Mouse (Mus musculus) cerebellum, postnatal 14 days (tissue): ENCODE data around the gene Lgi2.

Experiments used
- DNase-seq, 2 experiments: peaks; one replicate each; pipeline ENCODE4 v3.0.0; 2021; ENCODE audit warnings: mixed read lengths in 2 of 2

Lgi2 gene

DNA sequence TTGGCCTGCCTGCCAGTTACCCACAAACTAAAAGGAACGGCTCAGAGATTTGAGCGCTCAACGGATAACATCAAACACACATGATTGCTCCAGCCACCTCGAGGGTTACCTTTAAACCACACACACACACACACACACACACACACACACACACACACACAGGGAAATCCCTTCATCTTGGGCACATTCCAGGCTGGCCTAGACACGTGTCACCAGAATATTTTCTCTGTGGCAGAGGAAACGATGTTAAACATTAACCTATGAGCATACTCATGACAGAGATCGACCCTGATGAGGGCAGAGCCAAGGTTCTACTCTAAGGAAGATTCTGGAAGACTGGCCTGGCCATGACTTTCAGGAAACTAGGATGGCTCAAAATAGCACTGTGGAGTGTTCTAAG, 29.2 kb downstream of the Lgi2 start:
- DNase-seq = no peak

DNA sequence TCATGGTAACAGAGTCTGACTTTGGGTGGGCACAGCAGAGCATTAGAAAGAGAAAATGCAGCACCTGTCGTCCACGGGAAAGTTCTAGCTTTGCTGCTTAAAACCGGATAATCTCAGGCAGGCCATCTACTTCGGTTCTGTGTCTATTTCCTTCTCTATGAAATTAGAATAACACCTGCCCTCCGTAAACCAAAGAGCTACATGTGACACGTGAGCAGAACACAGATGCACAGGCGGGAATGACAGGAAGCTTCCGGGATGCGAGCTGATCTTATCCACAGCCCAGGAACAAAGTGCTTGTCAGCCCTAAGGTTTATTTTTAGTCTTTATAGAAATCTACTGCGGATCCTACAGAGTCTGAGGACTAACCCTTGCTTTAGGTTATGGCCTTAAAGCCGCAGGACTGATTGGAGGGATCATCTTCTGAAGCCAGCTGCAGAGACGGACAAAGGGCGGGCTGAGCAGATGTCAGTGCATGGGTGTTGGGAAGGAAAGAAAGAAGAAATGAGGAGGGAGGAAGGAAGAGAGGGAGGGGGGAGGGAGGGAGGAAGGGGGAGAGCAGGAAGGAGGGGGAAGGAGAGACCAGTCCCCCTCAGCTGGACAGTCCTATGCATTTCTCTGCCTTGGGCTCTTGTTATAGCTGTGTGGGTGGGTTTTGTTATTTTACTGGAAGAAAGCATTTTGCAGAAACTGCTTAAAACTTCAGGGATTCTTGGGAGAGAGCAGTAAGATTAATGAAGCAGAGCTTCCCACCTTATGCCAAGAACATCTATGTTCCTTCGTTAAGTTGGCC, 31.3 kb downstream of the Lgi2 start:
- no peak for DNase-seq

DNA sequence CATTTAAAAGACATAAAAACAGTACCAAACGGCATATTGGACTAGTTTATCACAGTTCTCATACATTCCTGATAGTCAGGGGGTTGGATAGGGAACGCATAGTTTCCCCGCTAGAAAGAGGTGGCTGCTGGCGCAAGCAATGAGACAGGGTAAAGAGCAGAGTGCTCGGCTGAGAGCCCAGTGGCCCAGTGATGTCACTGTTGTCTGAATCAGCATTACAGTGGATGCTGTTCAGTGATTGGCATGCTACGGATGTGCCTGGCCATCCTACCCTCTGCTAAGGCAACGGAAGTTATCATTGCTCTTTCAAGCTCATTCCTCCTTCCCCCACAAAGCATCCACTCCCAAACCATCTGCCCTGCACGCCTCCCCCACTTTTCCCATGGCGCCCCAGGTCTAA, 32.6 kb downstream of the Lgi2 start:
- no peak for DNase-seq

DNA sequence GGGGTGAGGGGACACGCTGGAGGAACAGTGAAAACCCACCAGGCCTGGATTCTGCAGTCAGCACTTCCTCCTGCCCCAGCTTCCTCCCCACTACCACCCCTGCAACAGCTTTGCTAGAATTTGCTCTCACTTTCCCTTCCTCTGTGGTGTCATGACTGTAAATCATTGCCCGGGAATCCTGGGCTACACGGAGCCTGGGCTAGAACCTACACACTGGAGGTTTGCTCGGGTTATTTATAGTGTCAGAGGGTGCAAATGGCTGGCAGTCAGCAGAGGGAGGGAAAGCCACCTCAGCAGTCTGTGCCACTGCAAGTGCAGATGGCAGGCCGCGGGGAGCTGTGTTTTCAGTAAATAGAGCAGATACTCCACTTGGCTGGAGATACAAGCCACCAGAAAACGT, 37.7 kb downstream of the Lgi2 start:
- DNase-seq = peak; percentile 77 to 82

DNA sequence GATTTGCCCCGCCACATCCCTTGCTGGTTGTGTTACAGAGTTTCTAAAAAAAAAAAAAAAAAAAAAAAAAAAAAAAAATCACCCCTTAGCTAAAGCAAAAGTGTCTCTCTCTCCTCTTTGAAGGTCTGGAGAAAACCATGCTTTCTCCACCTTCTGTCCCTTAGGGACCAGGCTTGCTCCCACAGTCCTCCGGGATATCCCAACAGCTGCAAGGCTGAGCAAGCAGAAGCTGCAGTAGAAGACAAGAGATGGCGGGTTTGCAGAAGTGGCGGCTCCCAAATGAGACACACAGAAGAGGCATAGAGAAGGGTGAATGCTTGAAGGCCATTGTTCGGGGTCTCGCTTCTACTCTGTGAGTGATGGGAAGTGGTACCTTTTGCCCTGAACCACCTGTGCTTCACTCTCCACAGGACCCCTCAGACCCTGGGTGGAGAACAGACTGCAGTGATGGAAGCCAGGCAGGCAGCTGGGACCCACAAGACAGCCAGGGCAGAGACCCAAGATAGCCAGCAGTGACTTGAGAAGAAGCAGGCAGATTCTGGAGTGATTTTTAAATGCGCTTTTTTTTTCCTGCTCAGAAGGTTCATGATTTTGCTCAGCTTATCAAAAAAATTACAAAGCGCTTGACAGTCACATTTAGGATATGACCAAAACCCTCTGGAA, 39.8 kb downstream of the Lgi2 start:
- DNase-seq = peak in 1 of 2 experiments; percentile 20

DNA sequence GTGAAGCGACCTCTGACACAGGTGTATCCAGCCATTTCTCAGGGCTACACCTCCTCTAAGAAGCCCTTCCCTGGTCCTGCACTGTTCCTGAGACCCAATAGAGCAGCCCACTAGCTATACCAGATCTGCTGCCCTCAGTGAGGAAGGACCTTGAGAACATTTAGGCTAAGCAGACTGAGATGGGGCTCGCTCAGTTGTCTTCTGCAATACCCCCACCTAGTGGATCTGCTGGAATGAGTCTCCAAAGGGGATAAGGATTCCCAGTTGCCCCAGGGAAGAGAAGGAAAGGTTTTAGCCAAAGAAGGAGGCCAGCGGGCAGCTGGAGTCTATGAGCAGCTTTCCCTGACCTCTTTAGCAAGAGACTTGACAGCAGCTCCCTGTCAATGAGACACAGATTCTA, 42.1 kb downstream of the Lgi2 start:
- DNase-seq = peak; percentile 60 to 64

DNA sequence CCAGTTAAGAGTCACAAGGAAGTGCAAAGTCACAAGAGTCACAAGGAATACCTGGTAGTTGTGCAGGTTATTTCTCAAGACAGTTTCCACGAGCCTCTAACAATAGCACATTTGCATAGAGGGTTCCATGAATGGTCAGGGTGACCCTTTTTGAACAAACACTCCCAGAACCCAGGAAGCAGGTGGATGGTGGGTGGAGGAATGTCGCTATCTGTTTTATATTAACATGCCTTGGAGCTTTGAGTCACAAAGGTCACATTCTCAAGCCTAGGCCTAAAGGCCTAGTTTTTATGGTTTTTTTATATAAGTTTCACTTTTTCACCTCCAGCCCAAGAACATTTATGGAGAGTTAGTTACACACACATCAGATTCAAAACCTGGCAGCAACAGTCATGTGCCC, 46.3 kb downstream of the Lgi2 start:
- no peak for DNase-seq

DNA sequence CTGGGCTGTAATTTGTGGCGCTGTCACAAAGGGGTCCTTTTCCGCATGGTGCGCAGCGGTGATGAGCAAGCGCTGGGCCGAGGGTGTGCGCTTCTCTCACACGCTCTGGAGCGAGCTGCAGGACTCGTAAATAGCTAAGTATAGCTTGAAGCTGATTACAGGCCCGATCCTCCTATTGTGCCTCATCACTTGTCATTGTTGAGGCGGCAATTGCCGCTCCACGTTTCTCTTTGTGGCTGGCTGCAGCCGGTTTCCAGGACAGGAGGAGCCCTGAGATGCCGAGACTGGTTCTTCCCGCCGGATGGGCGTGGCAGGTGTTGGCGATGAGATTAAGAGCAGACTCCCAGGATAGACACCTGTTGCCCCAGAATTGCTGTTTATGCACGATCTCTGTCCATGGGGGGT, 50.2 kb downstream of the Lgi2 start:
- peak; percentile 44 to 52 for DNase-seq

DNA sequence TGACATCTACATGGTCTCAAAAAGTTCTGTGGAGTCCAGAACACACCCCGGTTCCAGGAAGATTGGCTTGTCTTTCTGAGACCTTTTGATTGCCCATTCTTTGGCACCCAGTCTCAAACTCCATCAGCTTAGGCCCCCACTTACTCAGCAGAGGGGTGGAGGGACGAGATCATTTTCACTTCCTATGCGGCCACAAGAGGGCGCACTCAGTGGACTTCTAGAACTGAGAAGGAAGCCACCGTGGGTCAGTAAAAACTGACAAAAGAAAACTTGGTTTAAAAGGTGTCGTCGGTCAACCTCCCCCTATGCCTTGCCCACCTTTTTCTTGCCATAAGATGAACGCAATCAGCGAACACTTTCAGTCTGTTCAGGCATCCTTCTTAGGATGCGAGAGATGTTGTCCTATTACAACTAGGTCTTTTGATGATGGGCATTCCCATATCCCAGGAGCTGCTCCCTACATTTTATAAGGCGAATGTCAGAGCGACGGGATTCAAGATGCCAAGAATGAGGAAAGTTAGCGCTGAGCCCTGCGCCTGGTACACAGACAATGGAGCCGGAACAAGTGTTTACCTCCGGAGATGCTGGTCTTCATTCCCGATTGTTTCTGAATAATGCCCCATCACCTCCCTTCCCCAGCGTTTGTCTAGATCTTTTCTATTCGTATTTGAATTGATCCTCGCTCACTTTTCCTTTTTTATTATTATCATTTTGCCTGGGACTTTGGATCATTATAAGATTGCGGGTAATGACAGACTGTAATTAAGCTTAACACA, 50.8 kb downstream of the Lgi2 start:
- peak; percentile 88 to 92 for DNase-seq

DNA sequence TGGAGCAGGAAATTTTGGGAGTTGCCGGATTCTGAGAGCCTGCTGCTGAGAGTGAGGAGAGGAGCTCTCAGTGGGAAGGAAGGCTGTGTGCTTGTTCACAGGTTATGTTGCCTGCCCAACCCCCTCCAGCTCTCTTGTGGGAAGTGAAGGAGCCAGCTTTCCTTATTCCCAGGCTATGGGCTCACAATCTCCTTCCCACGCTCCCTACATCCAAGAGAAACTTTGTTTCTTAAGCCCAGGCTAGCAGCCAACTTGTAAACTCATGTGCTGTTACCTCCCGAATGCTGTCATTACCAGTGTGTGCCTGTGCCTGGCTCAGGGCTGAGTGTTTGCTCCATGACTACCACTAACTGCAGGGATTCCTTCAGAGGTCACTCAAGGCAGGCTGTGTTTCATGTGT, 55.2 kb downstream of the Lgi2 start:
- DNase-seq = no peak

DNA sequence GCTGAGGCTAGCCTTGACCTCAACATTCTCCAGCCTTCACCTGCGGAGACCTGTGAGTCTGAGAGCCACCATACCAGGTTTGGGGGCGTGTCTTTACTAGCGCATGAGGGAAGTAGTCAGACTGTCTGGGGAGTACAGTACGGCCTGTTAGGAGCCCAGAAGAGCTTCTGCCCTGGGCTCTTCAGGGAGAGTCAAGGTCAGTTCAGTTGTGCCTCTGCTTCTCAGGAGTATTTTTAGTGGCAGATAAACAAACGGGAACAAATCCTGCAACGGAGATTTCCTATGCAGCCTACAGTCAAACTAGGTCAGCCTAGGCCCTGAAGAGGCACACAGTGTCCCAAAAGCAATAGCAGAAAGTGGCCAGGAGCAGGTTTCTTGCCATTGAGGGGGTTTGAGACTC, 56.8 kb downstream of the Lgi2 start:
- DNase-seq = no peak

DNA sequence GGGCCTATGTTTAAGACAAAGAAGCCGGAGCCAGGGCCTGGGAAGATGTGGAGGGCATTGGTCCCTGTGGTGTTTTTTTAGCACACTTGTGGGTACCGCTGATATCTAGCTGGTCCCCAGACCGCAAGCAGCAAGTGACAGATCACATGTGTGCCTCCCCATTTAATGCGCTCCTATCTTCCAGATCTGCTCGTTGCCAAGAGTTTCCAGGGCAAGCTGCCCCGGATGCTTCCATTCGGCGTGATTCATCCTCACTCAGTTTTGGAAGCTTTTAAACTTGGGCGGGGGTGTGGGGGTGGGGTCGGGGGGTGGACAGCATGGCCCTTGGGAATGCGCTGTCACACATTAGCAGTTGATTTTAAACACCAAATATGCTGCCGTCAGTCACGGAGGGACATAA, 61.6 kb downstream of the Lgi2 start:
- DNase-seq = peak; percentile 34 to 35

DNA sequence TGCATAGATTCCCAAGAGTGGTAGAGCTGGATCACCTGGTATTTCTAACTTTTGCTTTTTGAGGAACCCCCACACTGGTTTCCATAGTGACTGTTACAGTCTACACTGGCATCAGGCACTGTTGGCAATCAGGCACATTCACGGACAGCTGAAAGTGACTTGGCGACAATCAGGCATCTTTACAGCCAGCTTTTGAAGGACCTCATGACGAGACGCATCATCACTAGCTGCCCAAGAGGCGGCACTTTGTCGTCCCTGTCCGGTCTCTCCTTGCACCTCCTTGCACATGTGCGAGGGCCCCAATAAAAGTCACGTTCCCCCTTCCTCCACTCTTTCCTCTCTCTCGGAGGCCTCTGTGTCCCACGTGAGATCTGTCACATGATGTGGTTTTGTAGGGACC, 62.1 kb downstream of the Lgi2 start:
- DNase-seq = peak; percentile 35 to 40

DNA sequence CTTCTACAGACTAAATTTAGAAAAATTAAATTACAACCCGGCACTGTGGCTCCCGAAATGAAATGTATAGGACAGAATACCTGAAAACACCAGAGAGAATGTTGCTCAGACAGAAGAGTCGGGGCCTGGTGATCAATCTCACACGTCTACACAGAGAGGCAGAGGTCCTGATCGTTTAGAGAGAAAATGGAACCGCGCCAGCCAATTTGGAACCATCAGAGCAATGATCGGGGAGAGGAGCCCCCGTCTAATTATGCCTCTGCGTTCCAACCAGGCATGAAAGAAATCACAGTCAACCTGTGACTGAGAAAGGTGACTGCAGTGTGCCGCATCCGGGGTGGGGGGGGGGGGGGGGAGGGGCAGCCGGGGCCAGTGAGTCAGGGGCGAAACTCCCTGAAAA, 70.6 kb downstream of the Lgi2 start:
- no peak for DNase-seq

DNA sequence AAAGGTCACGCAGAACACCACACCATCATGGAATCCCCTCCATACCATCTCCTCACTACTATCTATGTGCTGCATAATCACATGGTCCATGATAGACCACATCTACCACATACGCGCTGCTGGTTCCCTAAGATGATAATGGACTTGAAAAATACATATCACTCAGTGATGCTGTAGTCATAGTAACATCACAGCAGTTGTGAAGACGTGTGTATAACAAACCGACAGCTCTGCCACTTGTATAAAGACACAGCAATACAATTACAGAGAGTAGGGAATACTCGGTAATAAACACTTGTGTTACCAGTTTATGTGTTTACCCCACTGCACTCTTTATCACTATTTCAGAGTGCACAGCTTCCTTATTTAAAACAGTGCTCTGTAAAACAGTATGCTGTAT, 74.8 kb downstream of the Lgi2 start:
- DNase-seq = no peak

DNA sequence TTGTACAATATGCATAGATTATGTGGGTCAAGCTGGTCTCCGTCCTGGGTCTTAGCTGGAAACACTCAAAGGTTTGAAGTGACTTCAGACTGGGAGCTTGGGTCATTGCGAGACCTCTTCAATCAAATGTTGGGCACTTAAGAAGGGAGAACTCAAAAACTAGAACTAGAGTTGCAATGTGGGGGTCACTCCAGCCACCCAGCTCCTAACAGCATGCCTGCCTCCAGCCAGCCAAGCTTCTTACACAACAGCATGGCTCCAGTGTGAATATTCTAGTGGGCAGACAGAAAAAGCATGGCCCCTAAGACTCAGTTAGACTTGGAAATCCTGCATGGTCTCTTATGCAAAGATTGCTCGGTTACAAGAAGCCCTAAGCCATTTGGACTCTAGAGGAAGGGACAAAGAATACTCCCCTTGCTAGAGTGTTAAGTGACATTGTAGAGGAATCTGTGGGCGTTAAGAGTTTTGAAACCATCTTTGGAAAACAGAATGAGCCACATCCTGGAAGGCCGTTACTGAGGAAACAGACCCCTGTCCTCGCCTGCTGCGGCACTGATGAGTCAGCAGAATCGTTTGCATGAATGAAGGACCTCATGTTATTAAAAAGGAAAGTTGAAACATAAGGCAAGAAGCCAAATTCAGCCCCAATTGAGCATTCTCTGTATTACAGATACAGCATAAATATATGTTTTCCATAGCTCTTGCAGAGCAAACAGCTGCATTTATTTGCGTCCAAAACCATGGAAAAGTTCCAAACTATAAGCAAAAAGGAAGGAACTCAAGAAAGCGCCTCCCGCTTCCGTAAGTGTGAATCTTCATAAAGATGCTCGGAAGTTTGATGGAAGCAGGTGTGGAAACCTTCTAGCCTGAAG, 78.5 kb downstream of the Lgi2 start:
- no peak for DNase-seq
